Mouse (Mus musculus) gastrocnemius, postnatal 25 days (tissue): ENCODE measurements at regions not wholly inside any gene's neighbourhood (a gene's known extent, or its start where the extent isn't known, plus 50 kb on each side); places are given as distances from the start of the nearest gene placed in this dataset.
"Not testable (repeated sequence)": the region's sequence is repeated elsewhere in the genome, so short reads cannot be mapped to it uniquely, and the experiment has no call there.

ENCODE experiments used
- DNase-seq: peaks from one replicate; pipeline ENCODE4 v3.0.0; 2022

GRCm38 (mm10) chr17:83988897-83989296 is 141.1 kb upstream of the Haao start:
- no peak for DNase-seq

- DNase-seq, result no peak
Observed at GRCm38 (mm10) chr17:83988165-83988564, 140.4 kb upstream of the Haao start.

DNA sequence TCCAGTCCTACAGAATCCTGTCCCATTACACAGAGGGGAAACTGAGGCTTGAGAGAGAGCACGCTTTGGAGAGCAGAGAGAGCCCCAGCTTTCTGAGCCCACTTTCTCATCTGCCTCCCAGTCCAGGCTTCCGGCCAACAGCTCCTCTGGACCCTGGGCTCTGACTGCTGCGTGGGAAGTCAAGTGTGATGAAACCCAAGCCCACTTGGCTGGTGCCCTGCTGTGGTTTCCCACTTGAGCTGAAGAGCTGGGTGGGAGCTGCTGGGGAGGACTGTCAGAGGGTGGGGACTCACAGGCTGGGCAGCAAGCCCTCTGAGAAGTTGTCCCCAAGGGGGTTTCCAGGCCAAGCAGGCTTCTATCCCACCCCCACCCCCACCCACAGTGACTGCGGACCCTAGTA is 139.9 kb upstream of the Haao start:
- peak; percentile 54 for DNase-seq

DNA sequence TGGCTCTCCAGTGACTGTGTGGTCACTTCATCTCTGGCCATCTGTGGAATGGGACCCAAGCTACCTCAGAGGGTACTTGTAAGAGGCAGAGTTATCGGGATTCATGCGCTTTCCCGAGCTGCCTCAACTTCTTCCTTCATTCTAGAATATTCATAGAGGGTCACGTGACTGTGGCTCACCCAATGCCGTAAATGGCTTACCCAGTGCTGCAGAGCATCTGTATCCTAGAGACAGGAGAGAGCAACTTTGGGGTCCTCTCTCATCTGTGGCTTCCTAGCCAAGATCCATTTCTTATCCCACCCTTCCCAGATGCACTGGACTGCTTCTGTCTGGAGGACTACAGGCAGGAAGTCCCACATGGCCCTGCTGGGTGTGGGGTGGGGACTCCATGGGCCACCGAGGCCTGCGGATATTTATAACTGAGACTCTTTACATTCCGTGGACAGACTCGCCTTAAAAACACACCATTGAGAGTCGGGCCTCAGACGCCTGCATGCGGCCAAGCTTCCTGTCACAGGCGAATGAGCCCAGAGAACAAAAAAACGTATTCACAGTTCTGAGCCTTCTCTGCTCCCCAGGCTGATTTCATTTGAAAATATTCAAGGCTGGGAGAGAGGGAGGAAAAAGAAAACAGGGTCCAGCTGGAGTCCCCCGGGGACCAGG is 138.3 kb upstream of the Haao start:
- no peak for DNase-seq

GRCm38 (mm10) chr17:83985333-83985790 is 137.6 kb upstream of the Haao start:
- DNase-seq, result peak; percentile 41

DNA sequence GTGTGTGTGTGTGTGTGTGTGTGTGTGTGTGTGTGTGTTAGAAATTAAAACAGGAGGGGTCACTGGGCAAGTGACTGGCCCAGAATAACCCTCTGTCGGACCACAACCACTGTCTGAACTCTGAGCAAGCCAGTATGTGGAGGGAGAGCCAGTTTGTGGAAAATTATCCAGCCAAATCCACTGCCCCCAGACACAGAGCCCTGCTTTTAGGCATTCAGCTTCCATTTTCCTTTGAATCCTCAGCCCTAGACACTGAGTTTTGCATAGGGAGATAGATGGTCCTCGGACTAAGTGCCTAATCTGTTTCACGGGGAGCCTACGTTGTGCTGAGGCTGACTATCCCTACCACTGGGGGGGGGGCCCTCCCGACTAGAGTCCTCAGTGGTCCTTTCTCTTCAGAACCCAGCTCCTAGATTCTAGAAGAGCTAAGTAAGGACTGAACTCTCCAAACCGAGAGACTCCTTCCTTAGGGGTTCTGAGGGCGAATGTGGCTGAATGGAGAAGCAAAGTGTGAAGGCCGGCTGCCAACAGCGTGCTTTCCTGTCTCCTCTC is 136.2 kb upstream of the Haao start:
- DNase-seq, result no peak

GRCm38 (mm10) chr17:83983070-83983836 is 135.5 kb upstream of the Haao start:
- peak; percentile 90 for DNase-seq

- DNase-seq, result no peak
Observed at GRCm38 (mm10) chr17:83982700-83983069, 134.9 kb upstream of the Haao start.

- DNase-seq, result peak; percentile 53
Observed at GRCm38 (mm10) chr17:83978858-83979470, 131.2 kb upstream of the Haao start.

DNA sequence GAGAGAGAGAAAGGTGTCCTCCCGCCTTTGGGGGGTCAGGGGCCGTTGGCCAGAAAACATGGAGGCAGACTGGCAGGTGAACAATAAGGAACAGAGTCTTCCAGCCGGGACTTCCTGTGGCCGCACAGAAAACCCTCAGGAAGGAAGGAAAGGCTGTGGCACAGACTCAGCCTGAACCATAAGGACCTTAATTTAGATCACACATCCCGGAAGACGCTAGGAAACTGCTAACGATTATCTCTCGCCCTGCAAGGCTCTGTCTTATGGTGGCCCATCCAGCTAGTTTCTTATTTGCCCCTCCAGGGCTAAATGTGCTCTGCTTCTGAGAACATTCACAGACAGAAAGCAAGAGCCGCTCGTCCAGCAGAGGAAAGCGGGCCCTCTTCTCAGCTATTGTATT is 130.0 kb upstream of the Haao start:
- DNase-seq, result no peak

DNA sequence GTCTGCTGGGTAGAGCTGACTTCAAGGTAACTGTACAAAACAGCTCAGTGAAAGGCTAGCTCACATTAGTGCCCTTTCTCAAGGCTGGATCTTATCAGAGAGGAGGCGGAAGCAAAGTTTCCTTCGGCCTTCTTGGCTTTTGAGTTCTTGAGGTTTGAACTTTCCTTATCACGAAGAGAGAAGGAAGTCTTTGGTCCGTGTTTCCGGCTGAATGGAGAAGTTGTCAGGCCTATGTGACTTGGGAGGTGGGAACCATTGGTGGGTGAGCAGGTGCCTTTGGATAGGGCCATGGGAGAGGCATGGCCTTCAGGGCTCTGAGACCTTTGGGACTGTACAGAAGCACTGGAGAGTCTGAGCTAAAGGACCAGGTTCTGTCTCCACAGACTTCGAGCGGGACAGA is 128.1 kb upstream of the Haao start:
- DNase-seq, result no peak

DNA sequence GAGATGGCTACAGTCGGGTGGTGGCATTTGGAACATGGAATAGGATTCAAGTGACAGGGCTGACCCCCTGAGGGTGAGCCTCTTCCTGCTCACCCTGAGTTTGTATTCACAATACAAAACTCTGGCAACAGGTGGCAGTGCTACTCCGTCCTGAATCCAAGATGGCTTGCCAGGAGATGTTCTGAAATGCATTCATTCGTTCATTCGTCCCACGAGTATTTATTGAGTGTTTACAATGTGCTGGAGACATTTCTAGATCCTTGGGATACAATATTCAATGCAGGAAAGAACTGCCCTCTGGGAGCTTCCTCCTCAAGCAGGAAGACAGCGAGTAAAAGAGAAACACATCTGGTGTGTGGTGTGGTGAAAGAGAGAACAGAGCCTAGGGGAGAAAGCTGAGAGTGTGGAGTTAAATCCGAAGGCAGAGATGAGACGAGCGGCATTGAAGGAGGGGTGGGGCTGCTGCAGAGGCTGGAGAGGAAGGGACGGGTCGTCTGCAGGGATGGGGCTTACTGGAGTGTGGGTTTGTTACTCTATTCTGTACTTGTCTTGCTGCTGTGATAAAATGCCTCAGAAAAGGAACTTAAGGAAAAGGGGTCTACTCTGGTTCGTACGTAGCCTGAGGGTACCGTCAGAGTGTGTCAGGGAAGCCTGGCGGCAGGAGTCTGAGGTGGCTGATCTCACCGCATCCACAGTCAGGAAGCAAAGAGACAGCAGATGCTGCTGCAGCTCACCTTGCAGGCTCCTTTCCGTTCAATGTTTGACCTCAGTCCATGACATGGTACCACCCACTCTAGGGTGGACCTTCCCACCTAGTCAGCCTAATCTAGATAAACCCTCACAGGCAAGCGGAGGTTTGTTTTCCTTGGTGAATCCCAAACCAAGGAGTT is 125.9 kb upstream of the Haao start:
- no peak for DNase-seq

DNA sequence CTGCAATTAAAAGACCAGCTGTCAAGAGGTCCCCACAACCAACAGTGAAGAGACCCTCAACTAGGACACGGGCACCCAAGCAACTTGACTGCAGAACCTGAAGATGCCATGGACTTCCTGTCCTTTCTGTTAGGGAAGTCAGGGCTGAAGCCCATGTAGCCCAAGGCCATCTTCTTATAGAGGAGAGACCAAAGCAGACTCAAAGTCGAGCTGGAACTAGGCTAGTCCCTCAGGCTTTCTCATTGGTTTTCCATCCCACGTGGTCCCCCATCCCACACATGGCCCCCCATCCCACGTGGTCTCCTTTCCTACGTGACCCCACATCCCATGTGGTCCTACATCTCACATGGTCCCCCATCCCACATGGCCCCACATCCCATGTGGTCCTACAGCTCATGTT is 125.1 kb upstream of the Haao start:
- no peak for DNase-seq

- DNase-seq, result no peak
Observed at GRCm38 (mm10) chr17:83972470-83972869, 124.7 kb upstream of the Haao start.

DNA sequence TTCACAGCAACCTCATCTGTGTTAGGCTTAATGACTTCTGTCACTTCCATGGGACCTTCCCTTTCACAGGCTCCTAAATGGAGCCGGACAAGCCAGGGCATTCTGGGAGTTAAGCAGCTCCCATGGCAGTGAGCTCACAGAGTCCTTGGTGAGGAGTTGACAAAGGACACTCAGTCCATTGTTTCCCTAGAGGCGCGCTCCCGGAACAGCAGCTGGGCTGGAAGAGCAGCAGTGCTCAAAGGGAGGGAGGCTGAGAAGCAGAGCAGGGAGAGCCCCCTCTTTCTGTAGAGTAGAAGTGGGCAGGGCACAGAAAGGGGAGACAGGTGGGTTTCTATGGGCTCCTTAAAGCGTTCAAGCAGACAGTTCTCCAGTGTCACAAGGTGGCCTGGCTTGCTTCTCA is 124.3 kb upstream of the Haao start:
- no peak for DNase-seq

GRCm38 (mm10) chr17:83969407-83969826 is 121.7 kb upstream of the Haao start:
- no peak for DNase-seq

- DNase-seq, result not testable (repeated sequence)
Observed at GRCm38 (mm10) chr17:83968124-83968523, 120.4 kb upstream of the Haao start.

GRCm38 (mm10) chr17:83967007-83967406 is 119.2 kb upstream of the Haao start:
- no peak for DNase-seq

- no peak for DNase-seq
Observed at GRCm38 (mm10) chr17:83964454-83965211, 116.9 kb upstream of the Haao start.

DNA sequence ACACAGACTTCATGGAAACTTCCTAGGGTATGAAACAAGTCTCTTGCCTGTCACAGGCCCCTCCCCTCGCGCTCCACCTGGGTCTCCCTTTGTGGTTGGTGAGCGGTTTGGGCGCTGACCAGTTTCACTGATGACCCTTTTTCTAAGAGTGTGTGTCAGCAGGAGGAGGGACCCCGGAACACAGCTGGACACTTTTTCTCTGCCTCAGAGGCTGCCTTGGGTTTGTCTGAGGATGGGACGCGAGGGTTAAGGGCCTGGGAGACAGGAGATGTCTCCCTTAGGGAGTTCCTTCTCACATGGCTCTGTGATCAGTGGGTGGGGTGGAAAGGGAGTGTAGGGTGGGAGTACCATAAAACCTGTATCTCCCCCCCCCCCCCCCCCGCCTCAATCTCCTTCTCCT is 115.8 kb upstream of the Haao start:
- no peak for DNase-seq

GRCm38 (mm10) chr17:83962841-83963240 is 115.1 kb upstream of the Haao start:
- no peak for DNase-seq
